Mouse (Mus musculus) kidney, postnatal 10 days (tissue): Measurements from ENCODE around the gene Tapt1.
"Not testable (repeated sequence)": the region's sequence is repeated elsewhere in the genome, so short reads cannot be mapped to it uniquely, and the experiment has no call there.

Source experiments
- DNase-seq: peaks from one replicate; pipeline ENCODE4 v3.0.0; 2021; ENCODE audit warnings: mixed read lengths

Tapt1 gene

DNA sequence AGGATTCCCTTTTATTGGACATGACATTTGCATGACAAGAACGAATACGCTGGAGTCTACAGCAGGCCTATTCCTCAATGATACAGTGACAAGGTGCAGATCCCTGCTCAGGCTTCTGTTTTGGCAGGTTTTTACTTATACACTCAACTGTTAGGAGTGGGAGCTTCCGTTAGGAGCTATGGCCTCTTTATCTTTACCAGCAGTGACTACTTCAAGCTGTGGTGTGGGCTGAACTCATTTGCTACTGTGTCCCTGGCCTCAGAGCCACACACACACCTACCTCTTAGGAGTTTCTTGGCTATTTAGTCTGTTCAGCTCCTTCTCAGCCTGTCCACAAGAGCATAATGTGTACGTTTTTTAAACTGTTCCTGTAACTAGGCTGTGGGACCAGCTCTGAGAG is 30.3 kb downstream of the Tapt1 start:
- DNase-seq, result no peak

DNA sequence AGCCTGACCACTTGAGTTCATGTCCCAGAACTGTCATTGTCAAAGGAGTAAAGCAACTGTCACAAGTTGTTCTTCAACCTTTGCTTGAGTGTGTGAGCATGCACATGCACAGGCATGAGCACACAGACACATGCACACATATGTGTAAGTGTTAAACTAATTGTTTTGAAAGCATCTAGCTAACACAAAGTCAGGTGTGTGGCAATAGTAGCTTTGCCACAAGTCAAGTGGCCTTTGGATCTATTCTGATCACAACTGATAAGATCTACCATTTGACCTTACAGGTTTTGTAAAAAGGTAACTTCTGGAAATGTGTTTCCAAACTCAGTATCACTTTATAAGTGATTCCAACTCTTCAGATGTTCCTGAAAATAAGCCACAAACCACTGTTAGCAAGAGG is 39.1 kb downstream of the Tapt1 start:
- DNase-seq, result no peak

DNA sequence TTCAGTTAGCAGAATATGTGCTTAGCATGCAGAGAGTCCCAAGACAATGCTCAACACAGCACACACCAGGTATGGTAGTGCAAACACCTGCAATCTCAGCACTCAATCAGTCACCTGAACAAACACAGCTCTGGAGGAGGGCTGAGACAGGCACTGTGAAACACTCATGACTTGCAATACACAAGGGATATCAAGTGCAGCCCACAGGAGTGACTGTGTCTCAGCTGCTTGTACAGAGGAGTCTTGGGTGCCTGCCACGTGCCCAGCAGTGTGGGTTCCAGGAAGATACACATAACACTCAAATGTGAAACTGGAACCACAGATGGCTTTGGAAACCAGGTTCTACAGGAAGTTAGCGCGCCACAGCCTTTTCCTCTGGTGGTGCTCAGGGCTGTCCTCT is 44.8 kb downstream of the Tapt1 start:
- DNase-seq, result no peak

DNA sequence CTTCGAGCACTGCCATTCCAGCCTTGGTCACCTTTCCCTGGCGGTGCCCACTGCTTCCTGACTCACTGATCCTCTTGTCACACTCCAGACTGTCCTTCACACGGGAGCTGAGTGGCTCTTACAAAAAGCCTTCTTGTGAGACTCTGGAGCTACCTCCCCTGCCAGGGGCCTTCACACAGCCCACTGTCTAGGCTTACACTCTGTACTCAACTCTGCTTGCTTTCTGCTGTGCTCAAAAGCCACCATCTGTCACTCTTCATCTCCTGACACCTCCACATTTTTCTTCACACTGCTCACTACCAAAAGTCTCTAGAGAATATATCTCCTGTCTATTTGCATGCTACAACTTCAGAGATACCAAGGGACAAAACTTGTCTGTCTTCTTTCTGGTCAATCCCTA is 46.0 kb downstream of the Tapt1 start:
- DNase-seq, result no peak

DNA sequence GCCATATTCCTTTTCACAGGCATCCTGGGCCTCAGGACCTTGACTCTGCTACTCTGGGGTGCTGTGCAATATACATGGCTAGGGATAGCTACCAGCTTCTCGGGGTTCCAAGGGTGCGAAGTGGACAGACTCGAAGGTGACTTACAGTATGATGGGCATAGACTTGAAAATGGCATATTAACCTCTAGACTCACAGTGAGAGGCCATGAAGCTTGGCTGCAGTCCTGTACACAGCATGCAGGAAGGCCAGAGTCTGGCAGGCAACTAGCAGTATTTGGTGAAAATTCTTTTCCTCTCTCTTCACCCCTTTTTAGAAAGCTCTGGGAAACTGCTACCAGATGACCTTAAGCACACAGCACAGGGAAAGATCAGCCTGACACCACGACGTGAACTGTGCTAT is 52.4 kb downstream of the Tapt1 start:
- DNase-seq, result no peak

DNA sequence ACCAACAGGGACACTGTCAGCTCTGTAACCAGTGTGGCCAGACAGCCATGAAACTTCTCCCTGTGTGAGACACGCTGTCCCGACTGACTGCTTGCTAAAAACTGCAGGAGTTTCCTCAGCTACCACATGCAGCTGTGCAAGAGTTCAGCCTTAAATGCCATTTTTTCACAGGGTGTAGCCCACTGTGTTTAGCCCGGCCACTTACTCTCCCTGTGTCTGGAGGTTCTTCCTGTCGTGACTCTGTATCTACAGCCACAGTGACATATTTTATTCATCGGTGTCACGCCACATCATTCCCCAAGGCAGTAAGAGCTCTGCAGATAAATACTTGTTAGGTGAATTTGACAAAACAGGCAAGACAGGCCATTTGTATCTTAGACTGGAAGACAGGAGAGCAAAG is 59.6 kb downstream of the Tapt1 start:
- DNase-seq, result no peak

DNA sequence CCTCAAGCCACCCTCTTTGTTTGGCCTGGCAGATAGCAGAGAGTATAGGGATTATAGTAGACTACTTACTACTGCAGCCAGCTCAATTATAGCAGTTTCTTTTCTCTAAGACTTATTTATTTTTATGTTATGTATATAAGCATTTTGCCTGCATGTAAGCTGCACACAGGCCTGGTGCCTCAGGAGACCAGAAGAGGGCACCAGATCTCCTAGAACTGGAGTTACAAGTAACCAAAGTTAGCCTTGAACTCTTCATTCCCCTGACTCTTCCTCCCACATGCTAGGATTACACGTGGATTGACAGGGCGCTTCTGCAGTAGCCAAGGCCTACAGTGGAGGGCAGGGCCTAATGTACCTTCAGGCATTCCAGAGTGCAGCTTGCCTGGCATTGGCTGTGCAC is 60.6 kb downstream of the Tapt1 start:
- DNase-seq, result peak; percentile 51

DNA sequence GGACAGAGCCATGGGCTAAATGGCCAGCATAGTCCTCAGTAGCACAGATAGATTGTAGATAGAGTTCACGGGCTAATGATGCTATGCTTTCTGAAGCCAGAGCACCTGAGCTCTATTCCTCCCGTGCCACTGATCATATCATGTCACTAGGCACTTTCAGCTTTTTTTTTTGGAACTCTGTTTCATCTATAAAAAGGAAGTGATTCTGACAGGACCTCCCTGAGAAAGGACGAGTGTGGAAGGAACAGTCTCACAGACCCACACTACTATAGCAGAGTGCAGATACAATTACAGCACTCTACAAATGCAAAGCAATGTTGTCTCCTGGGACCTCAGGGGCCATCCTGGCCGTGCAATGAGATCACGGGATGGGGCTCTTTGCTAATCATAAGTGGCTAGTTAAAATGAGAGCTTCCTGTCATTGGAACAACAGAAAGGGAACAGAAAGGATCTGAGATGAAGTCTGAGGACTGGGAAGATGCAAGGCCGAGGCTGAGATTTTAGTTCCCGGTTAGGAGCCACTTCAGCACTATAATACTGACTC is 62.1 kb downstream of the Tapt1 start:
- DNase-seq, result no peak

DNA sequence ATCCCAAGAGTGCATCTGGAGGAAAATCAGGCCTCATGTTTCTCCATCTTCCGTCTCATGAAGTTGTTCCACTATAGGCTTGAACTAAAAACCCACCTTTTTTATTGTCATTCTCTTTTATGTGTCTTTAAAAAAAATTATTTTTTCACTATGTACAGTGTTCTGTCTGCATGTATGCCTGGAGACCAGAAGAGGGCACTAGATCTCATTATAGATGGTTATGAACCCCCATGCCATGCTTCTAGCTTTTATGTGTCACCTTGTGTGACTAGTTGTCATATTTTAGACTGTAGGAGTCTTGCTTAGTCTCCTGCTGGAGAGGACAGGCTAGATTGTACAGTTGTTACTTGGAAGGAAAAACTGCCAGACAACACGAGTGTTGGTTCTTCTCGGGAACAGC is 63.1 kb downstream of the Tapt1 start:
- no peak for DNase-seq

DNA sequence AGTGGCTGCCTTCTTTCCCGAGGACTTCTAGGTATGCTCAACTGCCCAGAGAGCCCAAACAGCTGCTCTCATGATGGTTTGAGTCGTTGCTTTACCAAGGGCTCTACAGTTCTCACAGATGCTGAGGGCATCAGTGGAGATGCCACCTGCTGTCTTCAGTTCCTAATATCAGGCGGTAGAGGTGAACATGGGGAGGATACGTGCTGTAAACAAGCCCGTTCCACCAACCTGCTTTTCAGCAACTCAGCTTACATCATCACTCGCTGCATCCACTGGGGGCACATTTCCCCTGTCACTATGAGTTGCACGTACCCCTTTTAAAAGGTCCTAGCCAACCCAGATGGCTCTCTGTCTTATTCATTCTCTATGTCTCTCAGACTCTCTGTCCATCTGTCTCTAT is 63.6 kb downstream of the Tapt1 start:
- DNase-seq, result no peak

DNA sequence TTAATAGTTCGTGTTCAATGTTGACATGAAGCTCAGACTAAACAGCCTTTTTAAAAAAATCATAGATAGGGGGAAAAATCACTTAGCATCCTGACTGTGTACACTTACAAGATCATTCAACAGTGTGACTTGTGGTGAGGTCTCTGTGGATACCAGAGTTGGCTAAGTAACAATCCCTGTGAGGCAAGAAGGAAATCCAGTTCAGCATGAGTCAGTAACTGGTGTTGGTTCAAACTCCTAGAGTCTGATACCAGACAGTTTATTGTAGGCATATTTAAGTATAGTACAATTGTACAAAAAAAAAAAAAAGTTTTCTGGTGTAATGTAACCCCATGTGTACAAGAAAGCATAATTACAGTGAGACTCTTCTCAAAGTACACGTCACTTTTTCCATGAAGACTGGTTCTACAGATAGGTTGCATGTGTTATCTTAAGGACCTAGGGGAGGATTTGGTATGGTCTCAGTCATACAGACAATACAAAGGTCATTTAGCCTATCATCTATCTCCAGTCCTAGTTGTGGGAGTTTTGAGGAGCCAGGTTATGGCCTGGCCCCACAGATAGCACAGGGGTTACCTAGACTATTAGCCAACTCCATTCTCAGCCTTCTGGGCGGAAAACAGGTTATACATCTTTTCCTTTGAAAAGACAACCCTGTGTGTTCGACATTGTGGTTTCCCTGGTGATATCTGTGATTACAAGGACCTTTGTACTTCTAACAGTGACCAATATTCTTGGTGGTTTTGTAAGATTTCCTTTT is 66.6 kb downstream of the Tapt1 start:
- DNase-seq, result no peak

DNA sequence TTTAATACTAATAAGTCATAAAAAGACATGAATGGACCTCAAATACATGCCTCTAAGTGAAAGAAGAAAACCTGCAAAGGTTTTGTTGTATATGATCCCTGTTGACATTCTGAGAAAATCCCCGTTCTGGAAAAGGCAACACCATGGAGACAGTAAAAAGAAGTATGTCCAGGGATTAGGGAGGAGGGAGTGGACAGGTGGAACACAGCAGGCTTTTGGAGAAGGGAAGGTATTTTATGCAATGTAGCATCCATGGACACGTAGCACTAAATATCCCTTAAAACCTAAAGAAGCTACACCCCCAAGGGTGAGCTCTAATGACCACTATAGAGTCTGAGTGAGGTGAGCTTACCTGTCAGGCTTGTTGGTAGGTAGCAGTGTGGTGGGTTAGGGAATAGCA is 67.2 kb downstream of the Tapt1 start:
- DNase-seq, result no peak

DNA sequence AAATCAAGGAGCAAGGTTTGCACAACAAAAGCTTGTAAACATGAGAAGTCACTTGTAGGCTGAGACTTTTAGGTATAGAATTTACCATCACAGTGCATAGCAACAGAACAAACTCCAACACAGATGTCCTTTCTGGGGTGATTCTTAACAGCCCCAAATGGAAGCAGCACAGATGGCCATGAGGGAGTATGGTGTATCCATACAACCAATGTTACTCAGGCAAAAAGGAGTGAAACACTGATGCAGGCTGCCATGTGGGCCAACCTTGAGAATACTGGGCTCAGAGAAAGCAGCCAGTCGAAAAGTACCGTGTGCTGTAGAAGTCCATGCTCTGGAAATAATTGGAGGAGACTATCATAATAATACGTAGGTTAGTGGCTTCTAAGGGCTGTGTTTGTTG is 68.0 kb downstream of the Tapt1 start:
- no peak for DNase-seq

DNA sequence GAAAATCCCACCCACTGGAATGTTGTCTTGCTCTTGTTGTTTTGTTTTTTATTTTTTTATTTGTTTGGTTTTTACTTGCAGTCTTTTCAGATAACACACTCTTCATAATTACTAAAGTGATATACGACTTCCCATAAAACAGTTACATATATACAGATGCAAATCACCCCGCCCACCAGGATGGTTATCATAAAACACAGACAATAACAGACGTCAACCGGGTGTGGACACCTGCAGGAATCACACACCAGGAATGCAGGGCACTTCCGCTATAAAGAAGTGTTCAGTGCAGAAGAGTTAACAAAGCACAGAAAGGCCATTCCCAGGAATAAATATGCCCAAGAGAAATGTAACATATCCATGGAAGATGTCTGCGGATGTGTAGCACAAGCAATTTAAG is 68.7 kb downstream of the Tapt1 start:
- DNase-seq, result no peak

DNA sequence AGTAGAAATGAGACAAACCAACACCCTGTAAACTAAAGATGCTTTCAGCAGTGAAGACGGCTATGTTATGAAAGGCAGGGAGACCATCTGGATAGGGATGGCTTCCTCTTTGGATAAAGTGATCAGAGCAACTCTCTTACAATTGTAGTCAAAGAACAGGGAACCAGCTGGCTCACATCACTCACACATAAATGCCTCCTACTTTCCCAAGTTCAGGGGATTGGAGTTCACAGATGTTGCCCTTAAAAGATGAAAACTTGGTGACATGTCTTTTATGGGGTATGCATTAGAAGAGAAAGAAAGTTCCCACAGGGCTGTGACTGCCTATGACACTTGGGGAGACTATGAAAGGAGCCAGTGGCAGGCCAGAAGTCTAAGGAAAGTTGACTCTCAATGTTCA is 73.4 kb downstream of the Tapt1 start:
- peak; percentile 63 for DNase-seq

DNA sequence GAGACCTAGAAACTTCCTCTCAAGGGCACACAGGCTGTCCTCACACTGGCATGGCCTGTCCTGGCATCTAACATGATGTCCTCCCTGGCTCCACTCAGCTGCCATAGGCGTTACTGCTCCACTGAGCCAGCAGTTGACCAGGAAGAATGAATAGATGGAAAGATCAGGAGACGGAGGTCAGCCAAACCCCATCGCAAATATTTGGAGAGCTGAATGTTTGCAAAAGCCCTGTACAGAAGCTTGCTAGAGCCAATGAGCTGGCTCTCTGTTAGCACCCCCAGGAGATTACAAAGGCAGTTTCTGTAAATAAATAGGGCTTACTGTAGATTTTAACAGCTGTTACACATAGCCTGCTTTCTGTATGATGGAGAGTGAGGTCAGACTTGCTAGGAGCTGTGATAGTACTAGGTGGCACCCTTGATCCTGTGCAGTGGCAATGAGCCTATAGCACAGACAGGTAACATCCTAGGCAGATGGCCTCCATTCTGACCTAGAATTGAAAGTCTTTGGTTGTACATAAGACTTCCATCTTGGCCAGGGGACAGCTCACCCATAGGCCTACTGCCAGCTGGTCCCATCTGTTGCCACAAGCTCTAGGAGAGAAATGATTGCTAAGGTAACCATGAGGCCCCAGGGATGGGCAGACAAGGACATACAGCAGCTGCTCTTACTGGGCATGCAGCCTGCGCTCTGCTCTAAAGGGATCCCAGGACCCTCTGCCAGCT is 74.9 kb downstream of the Tapt1 start:
- DNase-seq, result peak; percentile 54

DNA sequence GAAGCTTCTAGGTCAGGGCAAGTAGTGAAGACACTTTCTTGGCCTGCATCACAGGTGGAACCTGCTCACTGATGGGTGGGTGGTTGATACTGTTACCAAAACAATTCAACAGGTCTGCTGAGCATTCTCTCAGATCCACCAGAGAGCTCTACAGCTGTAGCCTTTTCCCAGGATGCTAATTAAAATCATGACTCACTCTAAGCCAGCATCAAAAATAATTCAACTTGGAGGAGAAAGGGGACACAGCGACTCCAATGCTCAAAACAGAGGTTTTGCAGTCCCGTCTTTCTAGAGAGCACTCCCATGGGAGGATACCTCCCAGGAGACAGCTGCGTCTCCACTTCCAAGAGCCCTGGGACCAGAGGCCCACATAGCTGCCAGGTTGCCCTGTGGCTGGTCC is 78.7 kb downstream of the Tapt1 start:
- no peak for DNase-seq

DNA sequence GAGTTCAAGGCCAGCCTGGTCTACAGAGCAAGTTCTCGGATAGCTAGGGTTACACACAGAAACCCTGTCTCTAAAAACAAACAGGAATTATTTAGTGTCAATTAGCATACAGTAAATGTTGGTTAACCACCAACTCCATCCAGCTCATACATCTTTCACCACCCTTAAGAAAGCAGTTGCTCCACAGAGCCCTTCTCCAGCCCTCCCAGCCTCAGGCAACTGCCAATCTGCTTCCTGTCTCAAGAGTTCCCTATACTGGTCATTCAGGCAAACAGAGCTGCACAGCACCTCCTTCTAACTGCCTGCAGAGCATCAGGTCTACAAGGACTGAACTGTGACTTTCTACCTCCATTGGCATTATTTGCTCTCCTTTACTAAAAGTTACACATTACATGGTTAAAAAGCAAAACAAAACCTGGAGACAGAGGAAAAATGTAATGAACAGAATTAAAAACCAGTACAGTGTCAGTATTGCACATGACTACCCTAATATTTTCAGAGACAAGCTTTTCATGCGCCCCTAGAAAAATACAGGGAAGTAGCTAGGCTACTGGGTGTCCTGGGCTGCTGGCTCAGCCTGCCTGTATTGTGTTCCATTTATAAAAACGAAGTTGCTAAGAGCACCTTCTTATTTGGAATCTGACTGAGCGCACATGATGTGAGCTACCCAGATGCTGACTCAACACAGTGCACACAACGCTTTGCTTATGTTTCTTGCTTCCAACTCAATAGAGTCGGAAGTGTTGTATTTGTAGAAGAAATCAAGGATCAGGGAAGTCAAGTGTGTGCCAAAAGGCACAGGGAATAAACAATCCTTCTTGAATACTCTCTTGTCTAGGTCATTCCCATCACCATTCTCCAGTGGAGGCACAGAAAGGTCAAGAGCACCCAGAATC is 79.7 kb downstream of the Tapt1 start:
- DNase-seq, result no peak

DNA sequence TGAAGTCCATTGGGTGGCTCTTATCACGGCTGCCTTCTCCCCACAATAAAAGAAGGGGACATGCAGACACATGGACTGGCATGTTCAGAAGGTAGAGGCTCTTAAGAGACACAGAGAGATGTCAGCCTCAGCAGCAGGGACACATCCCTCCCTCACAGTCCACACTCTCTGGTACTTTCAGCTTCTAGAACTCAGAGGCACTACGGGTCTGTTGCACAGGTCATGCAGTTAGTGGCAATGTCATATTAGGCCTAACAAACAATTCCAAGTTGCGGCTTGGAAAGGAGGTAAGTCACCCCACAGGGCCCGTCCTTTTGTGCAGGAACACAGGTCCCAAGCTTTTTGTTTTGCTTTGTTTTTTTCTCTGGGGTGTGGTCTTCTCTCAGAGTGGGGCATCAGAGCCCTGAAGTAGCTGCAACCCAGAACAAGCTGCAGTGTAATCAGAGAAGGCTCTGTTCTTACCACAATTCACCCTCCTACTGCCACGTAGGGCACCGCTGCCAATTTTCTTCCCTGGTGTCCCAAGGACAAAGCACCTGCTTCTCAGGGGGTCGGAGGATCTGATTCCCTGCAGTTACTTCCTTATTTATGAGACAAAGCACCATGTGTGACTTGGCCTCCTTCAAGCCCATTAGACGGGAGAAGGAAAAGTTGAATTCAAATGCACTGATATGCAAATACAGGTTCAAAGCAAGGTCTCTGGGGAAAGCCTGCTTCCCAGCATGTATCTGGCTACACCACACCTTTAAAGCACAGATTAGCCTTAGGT is 82.8 kb downstream of the Tapt1 start:
- no peak for DNase-seq

DNA sequence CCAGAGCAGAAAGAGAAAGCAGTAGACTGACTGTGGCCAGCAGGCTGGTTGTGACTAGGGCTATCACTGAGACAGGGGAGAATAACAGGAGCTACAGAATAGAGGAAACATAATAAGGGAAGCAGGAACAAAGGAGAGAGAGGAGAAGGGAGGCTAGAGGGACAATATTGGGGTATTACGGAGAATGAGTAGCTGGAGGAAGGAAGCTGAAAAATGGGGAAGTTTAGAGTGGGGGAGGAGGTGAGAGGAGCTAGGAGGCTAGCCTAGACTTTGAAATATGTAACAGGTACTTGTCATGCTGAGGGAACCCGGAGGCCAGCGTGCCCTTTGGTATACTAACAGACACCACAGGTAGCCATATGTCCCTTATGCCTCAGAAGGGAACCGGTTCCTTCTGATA is 98.9 kb downstream of the Tapt1 start:
- no peak for DNase-seq

DNA sequence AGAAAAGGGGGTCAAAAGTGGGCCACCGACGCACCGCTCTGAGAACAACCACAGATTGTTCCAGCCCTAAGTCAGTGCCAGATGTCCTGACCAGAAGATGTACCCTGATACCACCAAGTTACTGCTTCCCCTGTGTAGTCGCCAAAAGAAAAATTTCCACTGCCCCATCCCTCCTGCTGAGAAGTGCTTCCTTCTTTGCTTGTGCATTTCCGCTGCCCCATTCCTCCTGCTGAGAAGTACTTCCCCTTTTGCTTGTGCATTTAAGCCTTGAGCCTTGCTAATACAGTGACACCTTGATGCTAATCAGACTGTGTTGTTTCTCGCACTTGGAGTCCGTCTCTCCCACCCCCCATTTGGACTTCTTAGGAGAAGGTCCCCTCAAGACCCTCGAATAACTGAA is 99.9 kb downstream of the Tapt1 start:
- DNase-seq, result not testable (repeated sequence)
